Mouse (Mus musculus) erythroblast, embryonic 14.5 days (primary cell): ENCODE results near the gene Rad54l. TPM values are rescaled to one million over a fixed set of nuclear protein-coding genes. Genes with fewer than 3 reads are reported as not detected.

Source experiments
- H3K27me3 ChIP-seq: 2 replicates; pipeline ENCODE4 v1.6.1; 2012; ENCODE audit warnings: inconsistent platforms; ENCODE audit not compliant: control insufficient read depth
- H3K36me3 ChIP-seq: 2 replicates; pipeline ENCODE4 v1.6.1; 2012; ENCODE audit warnings: mild to moderate bottlenecking, inconsistent platforms; ENCODE audit not compliant: control insufficient read depth
- H3K4me1 ChIP-seq: 2 replicates; pipeline ENCODE4 v1.6.1; 2012; ENCODE audit warnings: inconsistent platforms; ENCODE audit not compliant: control insufficient read depth
- H3K4me3 ChIP-seq: replicated peaks from 2 replicates; pipeline ENCODE3; 2012; ENCODE audit warnings: moderate library complexity, mild to moderate bottlenecking, inconsistent platforms
- H3K9me3 ChIP-seq: 2 replicates; pipeline ENCODE4 v1.6.1; 2012; ENCODE audit warnings: low read length, inconsistent platforms, mixed read lengths; ENCODE audit not compliant: control insufficient read depth
- GATA1 ChIP-seq: IDR thresholded peaks from 2 replicates; pipeline ENCODE4 v1.6.1; 2012; ENCODE audit warnings: low read length, inconsistent platforms, mixed read lengths
- TAL1 ChIP-seq: IDR thresholded peaks from 3 replicates; pipeline ENCODE4 v1.6.1; 2012; ENCODE audit warnings: low read length, inconsistent platforms, mixed read lengths
- polyA plus RNA-seq: library from polyadenylated mRNA; stranded (reverse); fragments of >175 nt; gene quantifications from 2 replicates; pipeline ENCODE4 v1.2.3, GENCODE M21; 2012

Gene Rad54l
- polyA plus RNA-seq, 1 experiment, result 0.21 TPM

DNA sequence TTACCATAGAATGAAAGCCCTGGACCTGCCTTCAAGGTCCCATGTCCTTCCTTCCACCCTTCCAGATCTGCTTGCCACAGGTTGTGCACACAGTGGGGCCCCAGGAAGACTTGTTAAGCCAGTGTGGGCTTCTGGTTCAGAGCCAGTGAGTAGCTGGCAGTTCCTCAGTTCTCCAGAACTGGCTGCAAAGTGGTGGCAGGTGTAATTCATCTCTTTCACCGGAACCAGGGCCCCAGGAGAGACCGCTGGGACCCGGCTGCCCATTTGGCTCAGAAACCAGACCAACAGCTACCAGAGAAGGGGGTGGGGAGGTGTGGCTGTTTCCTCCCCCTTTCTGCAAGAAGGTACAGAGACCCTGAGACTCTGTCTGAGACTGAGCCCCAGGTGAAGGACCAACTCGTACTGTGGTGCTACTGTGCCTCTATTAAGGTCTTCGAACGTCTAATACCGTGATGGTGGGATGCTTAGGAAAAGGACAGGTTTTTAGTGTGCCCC is 19.9 kb upstream of the Rad54l start:
- no peaks in the 10 kb centered on the region for H3K36me3 ChIP-seq
- no peak for TF ChIP-seq TAL1
- no peak for TF ChIP-seq GATA1
- peaks cover 5% of the 10 kb centered on the region for H3K9me3 ChIP-seq
- H3K4me3 ChIP-seq, result no peak overlapping the region
- peaks cover 10% of the 10 kb centered on the region for H3K4me1 ChIP-seq
- H3K27me3 ChIP-seq, result peaks cover 54% of the 10 kb centered on the region

DNA sequence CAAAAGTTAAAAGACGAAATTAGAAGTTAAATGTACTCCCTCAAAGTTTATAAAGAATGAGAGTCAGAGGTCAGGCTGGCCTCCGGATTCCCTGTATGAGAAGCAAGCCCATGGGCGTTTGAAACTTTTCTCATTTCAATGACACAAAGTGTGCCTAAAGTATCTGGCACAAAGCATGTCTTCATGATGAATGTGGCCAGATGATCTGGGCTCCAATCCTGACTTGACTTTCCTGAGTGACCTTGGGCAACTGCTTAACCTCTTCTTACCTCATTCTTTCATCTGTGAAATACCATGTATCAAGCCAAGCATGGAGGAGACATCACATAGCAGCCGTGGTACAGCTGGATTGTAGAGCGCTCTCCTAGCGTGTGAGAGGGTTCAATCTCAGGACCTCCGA is 18.8 kb upstream of the Rad54l start:
- peaks cover 52% of the 10 kb centered on the region for H3K27me3 ChIP-seq
- peaks cover 10% of the 10 kb centered on the region for H3K4me1 ChIP-seq
- H3K9me3 ChIP-seq, result peaks cover 3% of the 10 kb centered on the region
- H3K4me3 ChIP-seq, result no peak overlapping the region
- no peaks in the 10 kb centered on the region for H3K36me3 ChIP-seq
- no peak for TF ChIP-seq GATA1
- TF ChIP-seq TAL1, result no peak

DNA sequence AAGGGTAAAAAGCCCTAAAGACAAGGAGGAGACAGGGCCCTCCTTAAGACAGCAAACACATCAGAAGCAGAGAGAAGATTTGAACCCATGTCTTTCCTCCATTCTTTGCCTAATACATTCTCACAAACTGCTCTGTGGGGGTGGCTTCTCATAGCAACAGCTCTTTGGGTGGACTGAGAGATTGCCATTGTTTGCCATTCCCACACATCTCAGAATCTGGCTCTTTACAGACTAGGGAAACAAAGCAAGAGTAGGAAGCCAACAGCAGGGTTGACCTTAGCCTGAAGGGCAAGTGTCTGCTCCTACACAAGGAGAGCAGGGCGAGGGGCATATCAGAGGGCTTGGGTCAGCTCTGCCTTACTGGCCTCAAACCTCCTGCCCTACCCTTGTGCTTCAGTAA is 18.2 kb upstream of the Rad54l start:
- Histone ChIP-seq H3K9me3 (no peaks in the 10 kb centered on the region; the same call in 1 of the 2 replicates), H3K27me3 (peaks cover 52% of the 10 kb centered on the region), H3K4me3 (no peak overlapping the region), H3K4me1 (peaks cover 10% of the 10 kb centered on the region), H3K36me3 (no peaks in the 10 kb centered on the region)
- no peak for TF ChIP-seq GATA1
- no peak for TF ChIP-seq TAL1

DNA sequence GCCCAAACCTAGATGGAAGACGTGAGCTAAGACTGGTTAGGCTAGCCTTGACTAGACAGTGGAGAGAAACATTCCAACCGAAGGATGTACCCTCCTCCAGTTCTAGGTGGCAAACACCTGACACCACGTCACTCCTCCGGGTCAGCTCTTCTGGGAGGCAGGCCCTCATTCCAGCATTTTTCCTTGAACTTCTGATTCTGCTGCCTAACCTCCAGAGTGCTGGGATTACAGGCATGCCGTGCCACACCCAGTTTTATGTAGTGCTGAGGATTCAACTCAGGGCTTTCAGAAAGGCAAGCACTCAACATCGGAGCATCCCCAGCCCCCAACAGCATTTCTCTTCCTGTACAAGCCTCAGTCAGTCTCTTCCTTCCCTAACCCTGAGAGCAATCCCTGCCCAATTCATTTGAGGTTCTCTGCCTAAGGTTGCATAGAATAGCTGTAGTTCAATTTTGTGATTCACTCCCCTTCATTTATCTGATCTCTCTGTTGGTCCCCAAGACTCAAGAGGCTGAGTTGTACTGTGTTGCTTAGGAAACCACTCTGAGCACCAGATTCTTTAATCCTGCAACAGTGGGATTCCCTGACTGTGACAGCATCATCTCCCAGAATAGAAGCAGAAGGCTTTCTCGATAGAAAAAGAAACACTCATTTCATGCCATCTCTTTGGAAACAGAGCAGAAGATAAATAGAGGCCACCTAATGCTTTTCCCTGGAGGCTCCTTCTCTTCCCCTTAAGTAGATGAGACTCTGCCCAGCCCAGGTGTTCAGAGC is 17.5 kb upstream of the Rad54l start:
- peaks cover 52% of the 10 kb centered on the region for H3K27me3 ChIP-seq
- TF ChIP-seq TAL1 (no peak), GATA1 (no peak)
- H3K36me3 ChIP-seq, result no peaks in the 10 kb centered on the region
- H3K4me3 ChIP-seq, result no peak overlapping the region
- H3K4me1 ChIP-seq, result peaks cover 10% of the 10 kb centered on the region
- H3K9me3 ChIP-seq, result no peaks in the 10 kb centered on the region; the same call in 1 of the 2 replicates

DNA sequence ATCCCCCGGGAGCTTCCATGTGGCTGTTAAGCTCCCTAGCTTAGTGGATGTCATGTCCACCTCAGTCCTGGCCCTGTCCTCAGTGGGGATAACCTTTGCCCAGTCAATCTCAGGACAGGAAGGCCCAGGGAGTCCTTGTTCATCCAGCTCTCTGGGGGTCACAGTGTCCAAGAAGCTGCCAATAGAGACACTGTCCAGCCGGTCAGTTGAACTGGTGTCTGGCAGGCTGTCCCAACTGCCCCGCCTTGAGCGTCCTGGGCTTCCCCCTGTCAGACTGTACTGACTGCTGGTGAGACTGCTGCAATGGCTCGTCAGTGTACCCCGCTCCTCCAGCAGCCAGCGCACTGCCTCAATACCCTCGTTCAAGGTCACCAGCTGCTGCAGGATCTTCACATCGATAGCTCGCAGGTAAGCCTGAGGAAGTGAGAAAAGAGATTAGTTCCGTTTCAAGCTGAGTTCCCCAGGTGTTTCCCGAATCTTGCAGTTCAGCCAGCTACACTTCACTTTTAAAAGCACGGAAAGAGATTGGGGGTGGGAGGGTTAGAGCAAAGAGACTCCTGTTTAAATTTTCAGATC is 14.0 kb upstream of the Rad54l start:
- Histone ChIP-seq H3K9me3 (no peaks in the 10 kb centered on the region), H3K27me3 (peaks cover 21% of the 10 kb centered on the region), H3K4me3 (no peak overlapping the region), H3K4me1 (no peaks in the 10 kb centered on the region; the same call in 1 of the 2 replicates), H3K36me3 (no peaks in the 10 kb centered on the region)
- TF ChIP-seq TAL1, result no peak
- no peak for TF ChIP-seq GATA1

DNA sequence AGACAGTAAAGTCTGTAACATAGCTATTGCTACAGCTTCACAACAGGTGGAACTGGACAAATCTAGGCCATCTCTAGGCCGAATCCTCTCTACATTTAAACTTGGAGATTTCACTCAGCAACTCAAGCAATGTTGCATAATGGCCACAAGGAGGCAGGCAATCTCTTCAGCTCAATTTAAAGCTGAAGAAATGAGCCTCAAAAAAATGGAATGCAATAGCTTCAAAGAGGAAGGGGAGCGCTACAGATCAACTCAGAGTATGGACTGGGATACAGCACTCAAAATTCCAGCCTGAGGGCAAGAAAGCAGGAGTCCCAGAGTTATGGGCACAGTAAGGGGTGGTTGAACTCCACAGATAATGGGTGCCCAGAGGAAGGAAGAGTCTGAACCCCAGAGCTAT is 11.5 kb upstream of the Rad54l start:
- H3K9me3 ChIP-seq, result no peaks in the 10 kb centered on the region
- no peak overlapping the region for H3K4me3 ChIP-seq
- H3K36me3 ChIP-seq, result peaks cover 7% of the 10 kb centered on the region
- no peak for TF ChIP-seq GATA1
- TF ChIP-seq TAL1, result no peak
- no peaks in the 10 kb centered on the region; the same call in 1 of the 2 replicates for H3K4me1 ChIP-seq
- no peaks in the 10 kb centered on the region; the same call in 1 of the 2 replicates for H3K27me3 ChIP-seq

DNA sequence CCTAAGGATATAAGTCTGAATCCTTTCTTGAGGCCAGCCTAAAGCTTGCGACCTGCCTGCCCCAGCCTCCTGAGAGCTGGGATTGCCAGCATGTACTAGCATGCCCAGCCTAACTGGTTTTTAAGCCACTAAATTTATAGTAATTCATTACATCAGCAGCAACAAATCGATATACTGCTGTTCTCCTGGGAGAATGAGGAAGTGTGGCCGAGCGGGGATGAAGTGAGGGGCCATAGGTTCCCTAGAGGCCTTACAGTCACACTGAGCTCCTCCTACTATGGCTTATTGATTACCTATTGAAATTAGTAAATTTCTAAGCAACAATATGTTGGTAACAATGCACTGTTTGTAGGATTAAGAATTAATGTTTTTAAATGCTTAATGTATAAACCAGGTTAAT is 9.6 kb upstream of the Rad54l start:
- H3K9me3 ChIP-seq, result no peaks in the 10 kb centered on the region
- H3K4me1 ChIP-seq, result no peaks in the 10 kb centered on the region; the same call in 1 of the 2 replicates
- TF ChIP-seq GATA1, result no peak
- no peak for TF ChIP-seq TAL1
- H3K36me3 ChIP-seq, result peaks cover 7% of the 10 kb centered on the region
- H3K27me3 ChIP-seq, result no peaks in the 10 kb centered on the region; the same call in 1 of the 2 replicates
- no peak overlapping the region for H3K4me3 ChIP-seq

DNA sequence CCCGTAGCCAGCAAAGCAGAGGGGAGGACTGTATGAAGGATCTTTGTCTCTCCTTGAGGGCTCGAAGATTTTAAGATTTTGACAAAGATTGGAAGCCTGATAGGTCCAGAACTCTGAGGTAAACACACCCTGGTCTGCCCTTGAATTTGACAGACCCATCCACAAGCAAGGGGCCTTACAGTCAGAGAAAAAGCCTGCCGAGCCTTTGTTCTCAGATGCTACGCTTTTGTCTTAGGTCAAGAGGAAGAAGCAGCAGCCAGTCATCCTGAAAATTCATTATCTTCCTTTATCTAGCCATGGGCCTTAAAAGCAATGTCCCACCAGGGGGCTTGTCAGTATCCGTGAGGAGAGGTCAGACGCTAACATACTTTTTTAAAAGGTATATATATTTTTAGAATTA is 4.5 kb upstream of the Rad54l start:
- no peak overlapping the region for H3K4me3 ChIP-seq
- H3K27me3 ChIP-seq, result no peaks in the 10 kb centered on the region
- no peaks in the 10 kb centered on the region for H3K9me3 ChIP-seq
- peaks cover 27% of the 10 kb centered on the region for H3K4me1 ChIP-seq
- TF ChIP-seq TAL1 (no peak), GATA1 (no peak)
- peaks cover 7% of the 10 kb centered on the region for H3K36me3 ChIP-seq

DNA sequence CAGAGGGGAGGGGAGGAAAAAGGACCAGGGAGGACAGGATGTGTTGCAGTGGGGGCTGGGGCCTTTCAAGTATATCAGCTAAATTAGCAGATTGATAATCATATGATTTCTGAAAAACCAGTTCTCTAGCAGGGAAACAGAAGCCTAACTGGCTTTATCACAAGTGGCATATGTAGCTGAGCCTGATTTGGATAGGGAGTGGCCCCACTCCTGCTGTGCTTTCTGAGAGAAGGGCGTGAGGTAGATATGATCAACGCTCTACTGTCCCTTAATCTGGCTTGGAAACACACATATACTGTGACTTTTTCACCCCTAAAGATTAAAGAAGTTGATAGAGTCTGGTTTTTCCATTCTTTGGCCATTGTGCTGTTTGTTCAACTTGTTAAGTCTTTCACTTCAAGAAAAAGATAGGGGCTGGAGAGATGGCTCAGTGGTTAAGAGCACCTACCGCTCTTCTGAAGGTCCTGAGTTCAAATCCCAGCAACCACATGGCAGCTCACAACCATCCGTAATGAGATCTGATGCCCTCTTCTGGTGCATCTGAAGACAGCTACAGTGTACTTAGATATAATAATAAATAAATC is 2.4 kb upstream of the Rad54l start:
- TF ChIP-seq GATA1 (no peak), TAL1 (no peak)
- Histone ChIP-seq H3K9me3 (no peaks in the 10 kb centered on the region), H3K36me3 (peaks cover 15% of the 10 kb centered on the region), H3K27me3 (no peaks in the 10 kb centered on the region), H3K4me3 (no peak overlapping the region), H3K4me1 (peaks cover 44% of the 10 kb centered on the region)
